Mouse (Mus musculus) brain, embryonic 14.5 days (tissue): ENCODE measurements at regions not wholly inside any gene's neighbourhood (a gene's known extent, or its start where the extent isn't known, plus 50 kb on each side); places are given as distances from the start of the nearest gene placed in this dataset.

Source experiments
- CTCF ChIP-seq: fragments of 200-500 bp; IDR thresholded peaks from 2 replicates; pipeline ENCODE4 v1.5.1; 2012; ENCODE audit warnings: inconsistent platforms, mild to moderate bottlenecking, moderate library complexity, borderline replicate concordance; ENCODE audit not compliant: insufficient read depth, insufficient read length; ENCODE audit errors: extremely low read depth
- POLR2A ChIP-seq: fragments of 200-500 bp; IDR thresholded peaks from 2 replicates; pipeline ENCODE4 v1.6.1; 2012; ENCODE audit warnings: mild to moderate bottlenecking, inconsistent platforms, borderline replicate concordance; ENCODE audit not compliant: poor library complexity, insufficient read depth, insufficient read length, severe bottlenecking; ENCODE audit errors: extremely low read depth

GRCm38 (mm10) chr3:143138952-143139351 is 257.1 kb upstream of the Pkn2 start:
- TF ChIP-seq POLR2A, result no peak
- TF ChIP-seq CTCF, result no peak
